Mouse (Mus musculus): ENCODE measurements around the gene Alkal2. TPM values are rescaled to one million over a fixed set of nuclear protein-coding genes. Genes with fewer than 3 reads are reported as not detected.

Gene Alkal2
- polyA plus RNA-seq, 1 experiment, result not detected

GRCm38 (mm10) chr12:30912048-30912381 is 27.9 kb downstream of the Alkal2 start:
- TF ChIP-seq CTCF (IDR thresholded peaks at IDR 0.05; ENCODE audit: borderline replicate concordance, insufficient read depth, low read length) (no peak), POLR2A (IDR thresholded peaks at IDR 0.05; ENCODE audit: low read depth, low read length) (no peak)
- H3K27ac ChIP-seq (ENCODE audit: insufficient read depth, low read length), result no peak overlapping the region
- peak overlapping the region; percentile 78 for H3K4me3 ChIP-seq (ENCODE audit: insufficient read depth, low read length)
- H3K4me1 ChIP-seq (ENCODE audit: control insufficient read depth, insufficient read depth, low read length), result no peaks in the 10 kb centered on the region

- H3K4me1 ChIP-seq (ENCODE audit: control insufficient read depth, insufficient read depth, low read length), result no peaks in the 10 kb centered on the region
- no peak overlapping the region for H3K4me3 ChIP-seq (ENCODE audit: insufficient read depth, low read length)
- no peak overlapping the region for H3K27ac ChIP-seq (ENCODE audit: insufficient read depth, low read length)
- TF ChIP-seq POLR2A (IDR thresholded peaks at IDR 0.05; ENCODE audit: low read depth, low read length), result no peak
- TF ChIP-seq CTCF (IDR thresholded peaks at IDR 0.05; ENCODE audit: borderline replicate concordance, insufficient read depth, low read length), result no peak
Observed at GRCm38 (mm10) chr12:30912840-30913239, 28.7 kb downstream of the Alkal2 start.

DNA sequence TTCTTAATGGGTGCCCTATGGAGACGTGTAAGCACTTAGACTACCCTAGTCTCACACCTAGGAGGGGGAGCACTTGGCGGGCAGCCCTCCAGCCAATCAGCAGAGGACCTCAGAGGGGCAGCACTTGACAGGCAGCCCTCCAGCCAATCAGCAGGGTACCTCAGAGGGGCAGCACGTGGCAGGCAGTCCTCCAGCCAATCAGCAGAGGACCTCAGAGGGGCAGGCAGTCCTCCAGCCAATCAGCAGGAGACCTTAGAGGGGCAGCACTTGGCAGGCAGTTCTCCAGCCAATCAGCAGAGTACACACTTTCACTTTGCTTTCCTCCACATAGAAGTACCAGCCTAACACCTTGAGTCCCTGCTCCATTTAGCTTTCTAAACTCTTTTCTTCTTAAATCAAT is 38.3 kb downstream of the Alkal2 start:
- Histone ChIP-seq H3K4me3 (ENCODE audit: insufficient read depth, low read length) (no peak overlapping the region), H3K4me1 (ENCODE audit: control insufficient read depth, insufficient read depth, low read length) (no peaks in the 10 kb centered on the region), H3K27ac (ENCODE audit: insufficient read depth, low read length) (no peak overlapping the region)
- TF ChIP-seq CTCF (IDR thresholded peaks at IDR 0.05; ENCODE audit: borderline replicate concordance, insufficient read depth, low read length) (no peak), POLR2A (IDR thresholded peaks at IDR 0.05; ENCODE audit: low read depth, low read length) (no peak)

- no peak overlapping the region for H3K27ac ChIP-seq (ENCODE audit: insufficient read depth, low read length)
- no peak overlapping the region for H3K4me3 ChIP-seq (ENCODE audit: insufficient read depth, low read length)
- TF ChIP-seq POLR2A (IDR thresholded peaks at IDR 0.05; ENCODE audit: low read depth, low read length) (no peak), CTCF (IDR thresholded peaks at IDR 0.05; ENCODE audit: borderline replicate concordance, insufficient read depth, low read length) (no peak)
- no peaks in the 10 kb centered on the region for H3K4me1 ChIP-seq (ENCODE audit: control insufficient read depth, insufficient read depth, low read length)
Observed at GRCm38 (mm10) chr12:30928182-30928581, 44.1 kb downstream of the Alkal2 start.

GRCm38 (mm10) chr12:30933299-30933698 is 49.2 kb downstream of the Alkal2 start:
- Histone ChIP-seq H3K4me3 (ENCODE audit: insufficient read depth, low read length) (no peak overlapping the region), H3K27ac (ENCODE audit: insufficient read depth, low read length) (no peak overlapping the region), H3K4me1 (ENCODE audit: control insufficient read depth, insufficient read depth, low read length) (no peaks in the 10 kb centered on the region)
- TF ChIP-seq CTCF (IDR thresholded peaks at IDR 0.05; ENCODE audit: borderline replicate concordance, insufficient read depth, low read length) (no peak), POLR2A (IDR thresholded peaks at IDR 0.05; ENCODE audit: low read depth, low read length) (no peak)

DNA sequence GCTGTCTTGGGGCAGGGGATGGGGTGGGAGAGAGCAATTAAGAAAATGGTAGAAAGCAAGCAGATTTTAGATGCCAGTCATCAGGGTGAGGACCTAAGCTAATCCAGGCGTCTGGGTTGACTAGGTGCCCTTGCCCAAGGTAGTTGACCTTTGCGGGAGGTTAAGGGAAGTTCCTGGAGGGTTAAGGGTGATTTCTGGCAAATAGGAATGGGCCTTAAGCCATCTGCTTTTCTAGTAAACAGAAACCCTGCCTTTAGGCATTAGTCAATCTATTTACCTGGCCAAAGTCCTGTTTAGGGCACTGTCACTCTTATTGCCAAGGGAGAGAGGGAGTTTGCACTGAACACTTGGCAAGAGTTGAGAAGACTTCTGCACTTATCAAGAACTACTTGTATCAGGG is 52.8 kb downstream of the Alkal2 start:
- TF ChIP-seq POLR2A (IDR thresholded peaks at IDR 0.05; ENCODE audit: low read depth, low read length) (no peak), CTCF (IDR thresholded peaks at IDR 0.05; ENCODE audit: borderline replicate concordance, insufficient read depth, low read length) (no peak)
- Histone ChIP-seq H3K27ac (ENCODE audit: insufficient read depth, low read length) (no peak overlapping the region), H3K4me1 (ENCODE audit: control insufficient read depth, insufficient read depth, low read length) (no peaks in the 10 kb centered on the region), H3K4me3 (ENCODE audit: insufficient read depth, low read length) (no peak overlapping the region)

Other genes starting within 250 kb of the Alkal2 start
- 88.8 and 90.3 TPM in 2 replicates for gene Acp1, start 27.3 kb downstream of the Alkal2 start, polyA plus RNA-seq (2011; ENCODE audit: insufficient read length, low read depth, missing spikeins)
- gene Sh3yl1, start 27.3 kb downstream of the Alkal2 start, polyA plus RNA-seq (2011; ENCODE audit: insufficient read length, low read depth, missing spikeins), result 6.8 and 9.3 TPM in 2 replicates
- 1.7 and 2.8 TPM in 2 replicates for gene Fam110c, start 189.5 kb downstream of the Alkal2 start, polyA plus RNA-seq (2011; ENCODE audit: insufficient read length, low read depth, missing spikeins)